Mouse (Mus musculus) lung, adult 2 months (tissue): ENCODE data around the gene Hoxa4.

Source experiments
- CTCF ChIP-seq: fragments of 200-500 bp; IDR thresholded peaks from 2 replicates; pipeline ENCODE4 v1.5.1; 2011; ENCODE audit warnings: mild to moderate bottlenecking, low read length, control low read depth; ENCODE audit not compliant: insufficient read depth
- POLR2A ChIP-seq: fragments of 200-500 bp; IDR thresholded peaks from 2 replicates; pipeline ENCODE4 v1.6.1; 2011; ENCODE audit warnings: low read depth, mild to moderate bottlenecking, control low read depth, low read length, borderline replicate concordance; ENCODE audit errors: extremely low read depth

DNA sequence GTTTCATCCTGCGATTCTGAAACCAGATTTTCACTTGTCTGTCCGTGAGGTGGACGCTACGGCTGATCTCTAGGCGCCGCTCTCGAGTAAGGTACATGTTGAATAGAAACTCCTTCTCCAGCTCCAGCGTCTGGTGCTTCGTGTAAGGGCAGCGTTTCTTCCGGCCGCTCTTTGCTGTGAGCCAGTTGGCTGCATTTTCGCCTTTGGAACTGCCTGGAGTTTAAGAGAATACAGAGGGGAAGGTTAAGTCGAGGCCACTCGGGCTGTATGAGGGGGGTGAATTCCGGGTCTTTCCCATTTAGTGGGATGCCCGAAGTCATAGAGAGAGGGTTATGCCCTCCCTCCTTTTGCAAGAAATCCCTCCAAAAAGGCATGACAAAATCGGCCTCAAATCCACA is 41.0 kb upstream of the Hoxa4 start:
- no peak for TF ChIP-seq POLR2A
- no peak for TF ChIP-seq CTCF
